Mouse (Mus musculus): ENCODE measurements around the gene Tmem8b. TPM values are rescaled to one million over a fixed set of nuclear protein-coding genes. Genes with fewer than 3 reads are reported as not detected.

Tmem8b gene
- polyA plus RNA-seq, 1 experiment from 2014 or later: 3.6 TPM

DNA sequence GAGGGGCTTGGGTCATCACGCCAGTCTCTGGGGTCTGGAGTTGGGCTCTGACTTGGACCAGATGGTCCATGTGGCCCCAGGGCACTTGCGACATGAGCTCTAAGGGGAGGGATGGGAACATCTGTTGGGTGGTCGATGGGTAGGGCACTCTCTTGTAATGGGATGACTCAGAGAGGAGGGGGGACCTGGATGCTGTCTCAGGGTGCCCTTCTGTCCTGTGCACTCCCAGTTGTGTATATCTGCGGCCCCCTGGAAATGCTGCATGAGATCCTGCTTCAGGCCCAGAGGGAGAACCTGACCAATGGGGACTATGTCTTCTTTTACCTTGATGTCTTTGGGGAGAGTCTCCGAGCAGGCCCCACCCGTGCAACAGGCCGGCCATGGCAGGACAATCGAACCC, 35.5 kb upstream of the Tmem8b start:
- no peak for ATAC-seq (replicated peaks; ENCODE audit: extremely low read depth, insufficient read depth, low FRiP score)
- no peak overlapping the region for H3K27ac ChIP-seq (ENCODE audit: low read length)
- no peaks in the 10 kb centered on the region for H3K9me3 ChIP-seq (replicated peaks; ENCODE audit: control insufficient read depth, low read length)
- H3K27me3 ChIP-seq (ENCODE audit: control insufficient read depth, insufficient read depth, low read length): no peaks in the 10 kb centered on the region
- H3K4me2 ChIP-seq (ENCODE audit: low read depth, low read length): no peak overlapping the region
- H3K36me3 ChIP-seq (ENCODE audit: control insufficient read depth, insufficient read depth): no peaks in the 10 kb centered on the region
- 87% methylated on average over 8 of the region's 8 CpGs for WGBS
- H3K4me1 ChIP-seq (ENCODE audit: control insufficient read depth, insufficient read depth, low read length): peaks cover 23% of the 10 kb centered on the region
- no peak overlapping the region for H3K4me3 ChIP-seq (ENCODE audit: low read length)
- no peak overlapping the region for H3K9ac ChIP-seq (ENCODE audit: low read length)

DNA sequence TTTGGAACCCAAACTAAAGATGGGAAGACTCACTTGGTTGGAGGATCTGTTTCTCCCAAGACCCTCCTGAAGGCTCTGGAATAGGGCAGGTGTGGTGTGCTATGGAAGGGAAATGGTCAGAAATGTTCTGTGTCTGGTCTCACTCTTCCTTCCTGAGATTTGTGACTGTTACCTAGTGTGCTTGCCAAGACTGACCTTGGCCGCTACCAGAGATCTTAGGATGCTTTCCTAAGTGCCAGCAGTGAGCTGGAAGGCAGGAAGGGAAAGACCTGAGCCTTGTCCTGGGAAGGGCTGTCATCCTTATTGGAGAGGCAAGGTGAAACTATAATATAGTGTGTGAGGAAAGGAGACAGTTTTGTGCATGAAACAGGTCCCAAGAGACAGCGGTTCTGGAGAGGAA, 35.0 kb upstream of the Tmem8b start:
- 88% methylated on average over 2 of the region's 2 CpGs for WGBS
- Histone ChIP-seq H3K4me3 (ENCODE audit: low read length) (no peak overlapping the region), H3K9ac (ENCODE audit: low read length) (no peak overlapping the region), H3K36me3 (ENCODE audit: control insufficient read depth, insufficient read depth) (no peaks in the 10 kb centered on the region), H3K27ac (ENCODE audit: low read length) (no peak overlapping the region), H3K4me2 (ENCODE audit: low read depth, low read length) (no peak overlapping the region), H3K27me3 (ENCODE audit: control insufficient read depth, insufficient read depth, low read length) (no peaks in the 10 kb centered on the region), H3K9me3 (replicated peaks; ENCODE audit: control insufficient read depth, low read length) (no peaks in the 10 kb centered on the region), H3K4me1 (ENCODE audit: control insufficient read depth, insufficient read depth, low read length) (peaks cover 23% of the 10 kb centered on the region)
- ATAC-seq (replicated peaks; ENCODE audit: extremely low read depth, insufficient read depth, low FRiP score): no peak

DNA sequence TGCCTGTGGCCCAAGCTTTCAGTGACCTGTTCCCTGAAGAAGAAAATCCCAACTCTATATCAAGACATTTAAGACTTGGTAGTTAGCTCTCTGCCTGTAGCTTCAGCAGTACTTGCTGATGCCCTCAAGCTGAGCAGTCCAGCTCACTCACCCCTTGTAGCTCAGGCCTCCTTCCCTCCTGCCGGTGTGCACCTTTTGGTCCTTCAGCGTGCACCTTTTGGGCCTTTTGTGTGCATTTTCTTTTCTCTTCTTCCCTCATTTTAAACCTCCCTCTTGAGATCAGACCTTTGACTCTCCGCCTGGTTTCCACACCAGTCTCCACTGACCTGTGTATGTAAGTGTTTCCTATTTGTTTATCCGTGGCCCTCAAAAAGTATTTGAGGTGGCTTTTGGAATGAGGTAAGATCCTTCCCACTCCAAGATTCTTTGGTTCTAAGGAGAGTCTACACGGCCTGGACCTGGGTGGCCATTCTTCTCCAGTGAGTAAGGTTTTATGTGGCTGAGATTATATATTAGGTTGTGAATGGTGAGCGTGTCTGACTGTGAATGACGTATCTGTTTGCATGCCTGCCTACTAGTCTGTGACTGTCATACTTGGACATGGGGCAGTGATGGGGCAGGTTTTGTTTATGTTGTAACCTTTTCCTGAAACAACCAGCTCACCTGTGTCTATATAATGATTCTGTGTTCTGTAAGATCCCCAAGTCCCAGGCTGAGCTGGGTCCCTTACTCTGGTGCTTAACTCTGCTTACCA, 34.0 kb upstream of the Tmem8b start:
- Histone ChIP-seq H3K36me3 (ENCODE audit: control insufficient read depth, insufficient read depth) (no peaks in the 10 kb centered on the region), H3K4me2 (ENCODE audit: low read depth, low read length) (no peak overlapping the region), H3K9me3 (replicated peaks; ENCODE audit: control insufficient read depth, low read length) (no peaks in the 10 kb centered on the region), H3K9ac (ENCODE audit: low read length) (no peak overlapping the region), H3K4me3 (ENCODE audit: low read length) (no peak overlapping the region), H3K4me1 (ENCODE audit: control insufficient read depth, insufficient read depth, low read length) (peaks cover 23% of the 10 kb centered on the region), H3K27me3 (ENCODE audit: control insufficient read depth, insufficient read depth, low read length) (no peaks in the 10 kb centered on the region), H3K27ac (ENCODE audit: low read length) (no peak overlapping the region)
- WGBS: 86% methylated on average over 7 of the region's 7 CpGs
- no peak for ATAC-seq (replicated peaks; ENCODE audit: extremely low read depth, insufficient read depth, low FRiP score)

DNA sequence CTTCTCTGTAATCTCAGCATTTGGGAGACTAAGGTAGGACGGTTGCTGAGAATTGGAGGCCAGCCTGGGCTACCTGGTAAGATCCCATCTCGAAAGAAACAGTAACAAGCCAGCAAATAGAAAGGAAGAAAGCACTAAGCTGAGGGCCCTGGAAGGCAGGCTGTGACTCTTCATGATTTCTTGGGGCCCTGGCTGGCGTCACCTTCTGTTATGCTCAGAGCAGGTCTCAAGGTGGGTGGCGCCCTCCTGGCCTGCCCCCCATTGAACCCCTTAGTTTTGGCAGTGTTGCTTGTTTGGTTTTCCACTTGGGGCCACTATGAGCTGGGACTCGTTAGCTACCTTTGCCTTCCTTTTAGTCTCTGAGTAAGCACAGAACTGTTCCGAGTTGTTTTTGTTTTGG, 32.0 kb upstream of the Tmem8b start:
- Histone ChIP-seq H3K36me3 (ENCODE audit: control insufficient read depth, insufficient read depth) (no peaks in the 10 kb centered on the region), H3K9ac (ENCODE audit: low read length) (no peak overlapping the region), H3K9me3 (replicated peaks; ENCODE audit: control insufficient read depth, low read length) (no peaks in the 10 kb centered on the region), H3K27me3 (ENCODE audit: control insufficient read depth, insufficient read depth, low read length) (no peaks in the 10 kb centered on the region), H3K4me2 (ENCODE audit: low read depth, low read length) (no peak overlapping the region), H3K4me3 (ENCODE audit: low read length) (no peak overlapping the region), H3K27ac (ENCODE audit: low read length) (no peak overlapping the region), H3K4me1 (ENCODE audit: control insufficient read depth, insufficient read depth, low read length) (peaks cover 16% of the 10 kb centered on the region)
- WGBS: 80% methylated on average over 6 of the region's 6 CpGs
- no peak for ATAC-seq (replicated peaks; ENCODE audit: extremely low read depth, insufficient read depth, low FRiP score)

DNA sequence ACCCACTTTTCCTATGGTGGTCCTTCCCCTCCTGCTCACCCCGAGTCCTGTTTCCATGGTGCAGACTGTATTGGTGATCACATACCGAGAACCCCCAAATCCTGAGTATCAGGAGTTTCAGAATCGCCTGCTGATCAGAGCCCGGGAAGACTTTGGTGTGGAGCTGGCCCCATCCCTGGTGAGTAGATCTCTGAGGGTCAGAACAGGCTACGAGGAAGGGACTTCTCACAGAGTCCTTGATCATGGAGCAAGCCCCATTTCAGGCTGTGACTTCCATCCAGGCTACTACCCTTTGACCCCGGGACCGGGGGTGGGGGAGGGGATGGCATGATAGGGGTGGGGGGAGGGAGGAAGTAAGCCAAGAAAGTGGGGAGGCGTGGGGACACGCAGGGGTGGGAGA, 28.7 kb upstream of the Tmem8b start:
- H3K27ac ChIP-seq (ENCODE audit: low read length): no peak overlapping the region
- 69% methylated on average over 9 of the region's 9 CpGs for WGBS
- ATAC-seq (replicated peaks; ENCODE audit: extremely low read depth, insufficient read depth, low FRiP score): no peak
- H3K4me1 ChIP-seq (ENCODE audit: control insufficient read depth, insufficient read depth, low read length): peaks cover 5% of the 10 kb centered on the region
- no peaks in the 10 kb centered on the region for H3K27me3 ChIP-seq (ENCODE audit: control insufficient read depth, insufficient read depth, low read length)
- H3K36me3 ChIP-seq (ENCODE audit: control insufficient read depth, insufficient read depth): no peaks in the 10 kb centered on the region
- H3K4me3 ChIP-seq (ENCODE audit: low read length): no peak overlapping the region
- H3K9ac ChIP-seq (ENCODE audit: low read length): no peak overlapping the region
- no peaks in the 10 kb centered on the region for H3K9me3 ChIP-seq (replicated peaks; ENCODE audit: control insufficient read depth, low read length)
- no peak overlapping the region for H3K4me2 ChIP-seq (ENCODE audit: low read depth, low read length)

DNA sequence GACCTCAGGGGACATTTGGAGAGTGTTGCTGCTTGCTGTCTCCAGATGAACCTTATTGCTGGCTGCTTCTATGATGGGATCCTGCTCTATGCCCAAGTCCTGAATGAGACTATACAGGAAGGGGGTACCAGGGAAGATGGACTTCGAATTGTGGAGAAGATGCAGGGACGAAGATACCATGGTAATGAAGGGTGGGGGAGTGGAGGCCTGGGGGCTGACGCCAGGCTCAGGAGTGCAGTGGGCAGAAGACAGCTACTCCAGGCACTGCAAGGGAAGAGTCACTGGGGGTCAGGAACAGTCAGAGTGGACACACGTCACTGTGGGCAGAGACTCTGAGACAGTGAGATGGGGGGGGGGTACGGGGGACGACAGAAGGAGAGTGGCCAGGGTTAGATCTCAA, 28.3 kb upstream of the Tmem8b start:
- no peak for ATAC-seq (replicated peaks; ENCODE audit: extremely low read depth, insufficient read depth, low FRiP score)
- Histone ChIP-seq H3K4me1 (ENCODE audit: control insufficient read depth, insufficient read depth, low read length) (peaks cover under 1% of the 10 kb centered on the region), H3K9me3 (replicated peaks; ENCODE audit: control insufficient read depth, low read length) (no peaks in the 10 kb centered on the region), H3K27ac (ENCODE audit: low read length) (no peak overlapping the region), H3K4me3 (ENCODE audit: low read length) (no peak overlapping the region), H3K27me3 (ENCODE audit: control insufficient read depth, insufficient read depth, low read length) (no peaks in the 10 kb centered on the region), H3K4me2 (ENCODE audit: low read depth, low read length) (no peak overlapping the region), H3K36me3 (ENCODE audit: control insufficient read depth, insufficient read depth) (no peaks in the 10 kb centered on the region), H3K9ac (ENCODE audit: low read length) (no peak overlapping the region)
- 81% methylated on average over 6 of the region's 6 CpGs for WGBS

DNA sequence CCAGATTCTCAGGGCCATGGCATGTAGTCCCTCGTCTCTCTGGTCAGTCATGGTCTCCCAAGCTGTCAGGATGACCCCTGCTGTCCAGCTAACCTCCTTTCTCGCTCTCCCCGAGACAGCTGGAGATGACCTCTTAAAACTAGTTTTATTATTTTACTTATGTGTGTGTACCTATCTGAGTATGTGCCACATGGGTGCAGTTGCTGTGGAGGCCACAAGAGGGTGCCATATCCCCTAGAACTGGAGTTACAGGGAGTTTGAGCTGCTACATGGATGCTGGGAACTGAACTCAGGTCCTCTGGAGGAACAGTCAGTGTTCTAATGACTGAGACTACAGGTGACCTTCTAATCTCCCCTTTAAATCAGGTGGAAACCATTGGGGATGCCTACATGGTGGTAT, 19.0 kb upstream of the Tmem8b start:
- ATAC-seq (replicated peaks; ENCODE audit: extremely low read depth, insufficient read depth, low FRiP score): no peak
- H3K27me3 ChIP-seq (ENCODE audit: control insufficient read depth, insufficient read depth, low read length): no peaks in the 10 kb centered on the region
- peaks cover 13% of the 10 kb centered on the region for H3K36me3 ChIP-seq (ENCODE audit: control insufficient read depth, insufficient read depth)
- WGBS: 91% methylated on average over 3 of the region's 3 CpGs
- no peak overlapping the region for H3K9ac ChIP-seq (ENCODE audit: low read length)
- H3K27ac ChIP-seq (ENCODE audit: low read length): no peak overlapping the region
- H3K4me2 ChIP-seq (ENCODE audit: low read depth, low read length): no peak overlapping the region
- peaks cover 5% of the 10 kb centered on the region for H3K9me3 ChIP-seq (replicated peaks; ENCODE audit: control insufficient read depth, low read length)
- H3K4me3 ChIP-seq (ENCODE audit: low read length): no peak overlapping the region
- no peaks in the 10 kb centered on the region for H3K4me1 ChIP-seq (ENCODE audit: control insufficient read depth, insufficient read depth, low read length)

DNA sequence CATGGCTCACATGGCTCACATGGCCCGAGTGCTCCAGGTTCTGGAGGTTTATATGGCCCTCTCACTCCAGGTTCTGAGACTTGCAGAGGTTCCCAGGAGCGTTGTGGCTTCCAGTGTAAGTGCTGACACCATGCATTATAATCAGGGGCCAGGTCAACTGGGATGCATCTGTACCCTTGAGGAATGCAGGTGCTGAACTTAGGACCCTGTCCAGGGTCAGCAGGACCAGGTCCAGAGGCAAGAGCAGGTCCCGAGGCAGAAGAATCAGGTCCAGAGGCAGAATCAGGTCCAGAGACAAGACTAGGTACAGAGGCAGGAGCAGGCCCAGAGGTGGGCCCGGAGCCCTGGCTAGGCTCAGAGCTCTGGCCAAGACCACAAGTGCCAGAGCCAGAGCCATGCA, 16.0 kb upstream of the Tmem8b start:
- no peak overlapping the region for H3K27ac ChIP-seq (ENCODE audit: low read length)
- ATAC-seq (replicated peaks; ENCODE audit: extremely low read depth, insufficient read depth, low FRiP score): no peak
- H3K9me3 ChIP-seq (replicated peaks; ENCODE audit: control insufficient read depth, low read length): peaks cover 5% of the 10 kb centered on the region
- H3K9ac ChIP-seq (ENCODE audit: low read length): no peak overlapping the region
- WGBS: 82% methylated on average over 4 of the region's 4 CpGs
- H3K4me3 ChIP-seq (ENCODE audit: low read length): no peak overlapping the region
- peaks cover 13% of the 10 kb centered on the region for H3K36me3 ChIP-seq (ENCODE audit: control insufficient read depth, insufficient read depth)
- H3K4me2 ChIP-seq (ENCODE audit: low read depth, low read length): 0 out of 2 replicates have a peak overlapping the region, but pooled peaks have one; percentile 51
- H3K4me1 ChIP-seq (ENCODE audit: control insufficient read depth, insufficient read depth, low read length): peaks cover 4% of the 10 kb centered on the region
- no peaks in the 10 kb centered on the region for H3K27me3 ChIP-seq (ENCODE audit: control insufficient read depth, insufficient read depth, low read length)

DNA sequence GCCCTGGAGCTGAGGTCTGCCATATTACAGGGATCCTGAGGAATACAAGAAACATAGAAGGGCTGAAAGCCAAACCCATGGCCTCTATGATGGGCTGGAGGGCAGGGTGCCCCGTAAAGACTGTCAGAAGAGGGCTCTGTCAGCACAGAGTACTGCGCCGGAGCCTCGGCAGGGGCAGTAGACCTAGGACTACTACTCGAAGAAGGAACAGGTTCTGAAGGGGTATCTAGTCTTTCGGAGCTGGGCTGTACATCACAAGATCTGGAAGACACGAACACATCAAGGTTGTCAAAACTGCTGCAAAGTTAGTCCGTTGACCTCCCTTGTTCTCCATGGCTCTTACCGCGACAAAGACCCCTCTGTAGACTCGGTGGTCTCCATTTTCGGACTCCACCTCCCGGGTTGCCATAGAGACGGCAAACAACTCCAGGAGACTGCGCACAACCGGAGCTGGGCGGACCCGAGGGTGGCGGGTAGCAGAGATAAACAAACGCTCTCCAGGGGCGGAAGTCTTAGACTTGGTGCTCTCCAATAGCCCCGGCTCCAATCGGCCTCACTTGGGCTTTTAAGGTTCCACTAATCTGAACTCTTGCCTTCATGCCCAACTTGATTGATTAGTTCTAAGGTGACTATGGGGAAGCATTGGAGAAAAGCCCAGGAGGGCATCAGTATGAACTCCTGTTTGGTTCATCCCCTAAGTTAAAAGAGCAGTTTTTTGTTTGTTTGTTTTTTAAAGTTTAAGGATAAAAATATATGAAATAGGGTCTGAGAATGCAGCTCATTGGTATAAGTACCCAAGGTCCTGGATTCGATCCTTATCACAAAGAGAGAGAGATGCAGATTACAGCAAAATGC, 15.4 kb upstream of the Tmem8b start, which contains the start of gene Spag8:
Gene Spag8 (minus strand): TSS at position 434 of the 855 bp plus-strand sequence.
- peaks cover 4% of the 10 kb centered on the region for H3K4me1 ChIP-seq (ENCODE audit: control insufficient read depth, insufficient read depth, low read length)
- peak within 1 kb of the TSS; percentile 23 for H3K4me3 ChIP-seq (ENCODE audit: low read length)
- H3K36me3 ChIP-seq (ENCODE audit: control insufficient read depth, insufficient read depth): peaks cover 13% of the 10 kb centered on the region
- H3K27ac ChIP-seq (ENCODE audit: low read length): no peak within 1 kb of the TSS
- peaks cover 5% of the 10 kb centered on the region for H3K9me3 ChIP-seq (replicated peaks; ENCODE audit: control insufficient read depth, low read length)
- H3K9ac ChIP-seq (ENCODE audit: low read length): no peak within 1 kb of the TSS
- peak within 1 kb of the TSS; percentile 51 for H3K4me2 ChIP-seq (ENCODE audit: low read depth, low read length)
- H3K27me3 ChIP-seq (ENCODE audit: control insufficient read depth, insufficient read depth, low read length): no peaks in the 10 kb centered on the region
- 14% methylated on average over 24 of the region's 24 CpGs for WGBS
- no peak for ATAC-seq (replicated peaks; ENCODE audit: extremely low read depth, insufficient read depth, low FRiP score)
